Mouse (Mus musculus) myocyte (in vitro differentiated cells): ENCODE results near the gene Adcy4.

ENCODE experiments used
- E2F4 ChIP-seq: IDR thresholded peaks from one replicate; pipeline ENCODE4 v1.6.1; 2011; ENCODE audit warnings: mild to moderate bottlenecking, control low read depth, moderate library complexity; ENCODE audit not compliant: insufficient read depth
- POLR2A ChIP-seq: IDR thresholded peaks from one replicate; pipeline ENCODE4 v1.6.1; 2011; ENCODE audit warnings: low read depth, mild to moderate bottlenecking, control low read depth, moderate library complexity; ENCODE audit not compliant: insufficient read length

- TF ChIP-seq E2F4: no peak
- TF ChIP-seq POLR2A: no peak
These were observed 42.2 kb upstream of the Adcy4 start for GRCm38 (mm10) chr14:55826142-55826541.
